Mouse (Mus musculus) heart, embryonic 16.5 days (tissue): ENCODE measurements around the gene Nkx2-2. TPM values are rescaled to one million over a fixed set of nuclear protein-coding genes. Genes with fewer than 3 reads are reported as not detected.

Experiments
- ATAC-seq: fragments of 200-750 bp; cut with Nextera tagmentation; replicated peaks from 2 replicates; pipeline ENCODE4 v1.8.0; 2017; ENCODE audit warnings: moderate number of reproducible peaks; ENCODE audit not compliant: insufficient read depth, low FRiP score; ENCODE audit errors: extremely low read depth
- H3K27ac ChIP-seq: fragments of 300-500 bp; sonication (generic); 2 replicates; pipeline ENCODE4 v1.5.1; 2014; ENCODE audit warnings: mild to moderate bottlenecking, low read length, control low read depth, moderate library complexity
- H3K27me3 ChIP-seq: fragments of 300-500 bp; sonication (generic); 2 replicates; pipeline ENCODE4 v1.6.1; 2014; ENCODE audit warnings: low read length, mixed read lengths; ENCODE audit not compliant: control insufficient read depth, insufficient read depth
- H3K36me3 ChIP-seq: fragments of 300-500 bp; sonication (generic); 2 replicates; pipeline ENCODE4 v1.6.1; 2014; ENCODE audit not compliant: control insufficient read depth, insufficient read depth
- H3K4me1 ChIP-seq: fragments of 300-500 bp; sonication (generic); 2 replicates; pipeline ENCODE4 v1.6.1; 2014; ENCODE audit warnings: low read length, mixed read lengths; ENCODE audit not compliant: control insufficient read depth, insufficient read depth
- H3K4me2 ChIP-seq: fragments of 300-500 bp; sonication (generic); 2 replicates; pipeline ENCODE4 v1.6.1; 2014; ENCODE audit warnings: low read depth, mild to moderate bottlenecking, control low read depth, low read length
- H3K4me3 ChIP-seq: fragments of 300-500 bp; sonication (generic); 2 replicates; pipeline ENCODE4 v1.5.1; 2014; ENCODE audit warnings: mild to moderate bottlenecking, control low read depth, low read length
- H3K9ac ChIP-seq: fragments of 300-500 bp; sonication (generic); 2 replicates; pipeline ENCODE4 v1.6.1; 2014; ENCODE audit warnings: low read length, control low read depth
- H3K9me3 ChIP-seq: fragments of 300-500 bp; sonication (generic); replicated peaks from 2 replicates; pipeline ENCODE4 v1.6.1; 2016; ENCODE audit warnings: low read length; ENCODE audit not compliant: control insufficient read depth
- WGBS: fragments of 180-500 bp; shearing (Covaris S2); extraction: QIAGEN DNeasy Blood & Tissue Kit; methylation state at CpG from one replicate; pipeline ENCODE4 v1.1.7; 2014; 5-methylcytosine and 5-hydroxymethylcytosine counted together
- polyA plus RNA-seq: library from polyadenylated mRNA; unstranded; fragments of >200 nt; fragmentation: Nextera tagmentation; extraction: Ambion mirVana; gene quantifications from 2 replicates; pipeline ENCODE4 v1.2.1, GENCODE M21; 2015

Gene Nkx2-2
- polyA plus RNA-seq, result not detected in 2 replicates

- H3K36me3 ChIP-seq, result no peaks in the 10 kb centered on the region
- H3K27ac ChIP-seq, result no peak within 1 kb of the TSS
- no peak for ATAC-seq
- H3K4me1 ChIP-seq, result peaks cover 15% of the 10 kb centered on the region
- H3K27me3 ChIP-seq, result peaks cover 92% of the 10 kb centered on the region
- peak within 1 kb of the TSS; percentile 48 for H3K4me3 ChIP-seq
- no peak within 1 kb of the TSS; the same call in 1 of the 2 replicates for H3K9ac ChIP-seq
- H3K9me3 ChIP-seq, result no peaks in the 10 kb centered on the region
- WGBS, result 1% methylated on average over 54 of the region's 54 CpGs
- peak within 1 kb of the TSS; percentile 67 for H3K4me2 ChIP-seq
Observed at GRCm38 (mm10) chr2:147193271-147194255, at the start of gene Nkx2-2. TSS of gene Nkx2-2 (minus strand) at chr2:147194243.

GRCm38 (mm10) chr2:147235707-147236290 lies 41.8 kb upstream of the Nkx2-2 start:
- Histone ChIP-seq H3K4me3 (no peak overlapping the region), H3K36me3 (no peaks in the 10 kb centered on the region), H3K4me1 (no peaks in the 10 kb centered on the region), H3K9me3 (0 out of 2 replicates have a peak, but pooled peaks cover 3% of the 10 kb centered on the region), H3K27ac (no peak overlapping the region), H3K9ac (no peak overlapping the region), H3K4me2 (no peak overlapping the region), H3K27me3 (no peaks in the 10 kb centered on the region)
- WGBS, result 88% methylated on average over 25 of the region's 25 CpGs
- ATAC-seq, result no peak

- no peak for ATAC-seq
- no peaks in the 10 kb centered on the region for H3K36me3 ChIP-seq
- H3K9me3 ChIP-seq, result 0 out of 2 replicates have a peak, but pooled peaks cover 3% of the 10 kb centered on the region
- 71% methylated on average over 5 of the region's 5 CpGs for WGBS
- H3K4me1 ChIP-seq, result no peaks in the 10 kb centered on the region
- H3K27ac ChIP-seq, result no peak overlapping the region
- H3K4me2 ChIP-seq, result no peak overlapping the region
- no peak overlapping the region for H3K4me3 ChIP-seq
- H3K9ac ChIP-seq, result no peak overlapping the region
- no peaks in the 10 kb centered on the region for H3K27me3 ChIP-seq
Observed at GRCm38 (mm10) chr2:147231175-147231574, 37.1 kb upstream of the Nkx2-2 start.

- no peaks in the 10 kb centered on the region for H3K36me3 ChIP-seq
- no peaks in the 10 kb centered on the region; the same call in 1 of the 2 replicates for H3K4me1 ChIP-seq
- no peak overlapping the region for H3K9ac ChIP-seq
- no peak overlapping the region for H3K4me2 ChIP-seq
- H3K9me3 ChIP-seq, result no peaks in the 10 kb centered on the region
- peaks cover under 1% of the 10 kb centered on the region; the same call in 1 of the 2 replicates for H3K27me3 ChIP-seq
- ATAC-seq, result no peak
- 19% methylated on average over 4 of the region's 4 CpGs for WGBS
- no peak overlapping the region for H3K4me3 ChIP-seq
- no peak overlapping the region for H3K27ac ChIP-seq
Observed at GRCm38 (mm10) chr2:147205076-147205615, 11.1 kb upstream of the Nkx2-2 start.

- no peak for ATAC-seq
- H3K9ac ChIP-seq, result no peak overlapping the region; the same call in 1 of the 2 replicates
Observed at GRCm38 (mm10) chr2:147194711-147195615, 920 bp upstream of the Nkx2-2 start.

GRCm38 (mm10) chr2:147192731-147193130 lies 1.3 kb downstream of the Nkx2-2 start:
- no peak for ATAC-seq

More at GRCm38 (mm10) chr2:147194711-147195615, 920 bp upstream of the Nkx2-2 start:
- Histone ChIP-seq H3K36me3 (no peaks in the 10 kb centered on the region), H3K27ac (no peak overlapping the region), H3K4me1 (peaks cover 15% of the 10 kb centered on the region), H3K4me2 (peak overlapping the region; percentile 67), H3K27me3 (peaks cover 87% of the 10 kb centered on the region), H3K4me3 (peak overlapping the region; percentile 48), H3K9me3 (no peaks in the 10 kb centered on the region)
- 1% methylated on average over 61 of the region's 71 CpGs for WGBS

GRCm38 (mm10) chr2:147190316-147191021 lies 3.6 kb downstream of the Nkx2-2 start:
- no peak for ATAC-seq
- Histone ChIP-seq H3K4me1 (peaks cover 26% of the 10 kb centered on the region), H3K36me3 (no peaks in the 10 kb centered on the region), H3K4me2 (no peak overlapping the region), H3K4me3 (no peak overlapping the region), H3K27me3 (peaks cover 98% of the 10 kb centered on the region), H3K9ac (no peak overlapping the region), H3K27ac (no peak overlapping the region), H3K9me3 (no peaks in the 10 kb centered on the region)
- WGBS, result 2% methylated on average over 27 of the region's 27 CpGs

More at GRCm38 (mm10) chr2:147192731-147193130, 1.3 kb downstream of the Nkx2-2 start:
- H3K27me3 ChIP-seq, result peaks cover 93% of the 10 kb centered on the region
- no peak overlapping the region for H3K4me3 ChIP-seq
- 3% methylated on average over 13 of the region's 13 CpGs for WGBS
- no peaks in the 10 kb centered on the region for H3K36me3 ChIP-seq
- H3K9me3 ChIP-seq, result no peaks in the 10 kb centered on the region
- H3K4me1 ChIP-seq, result peaks cover 15% of the 10 kb centered on the region
- H3K27ac ChIP-seq, result no peak overlapping the region
- H3K9ac ChIP-seq, result no peak overlapping the region
- no peak overlapping the region for H3K4me2 ChIP-seq
